Comparison of ENCODE assay signal across 10 mouse cellular contexts in the genomic region with DNA sequence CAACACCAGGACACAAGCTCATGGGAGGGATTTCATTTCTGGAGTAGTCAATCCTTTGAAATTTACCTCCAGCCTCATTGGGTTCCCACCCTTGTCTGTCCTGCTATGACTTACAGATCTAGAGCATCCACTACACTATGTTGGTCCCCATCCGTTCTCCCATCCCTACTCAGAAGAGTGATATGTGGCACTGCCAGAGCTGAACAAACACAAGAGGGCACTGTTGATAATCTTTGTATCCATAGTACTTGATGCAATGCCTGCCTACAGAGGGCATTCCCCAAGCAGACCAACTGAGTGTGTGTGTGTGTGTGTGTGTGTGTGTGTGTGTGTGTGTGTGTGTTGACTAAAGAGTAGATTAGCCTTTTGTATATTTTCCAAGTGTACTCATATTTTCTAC. TPM values are rescaled to one million over a fixed set of nuclear protein-coding genes. Genes with fewer than 3 reads are reported as not detected.
DNase-seq lines count a peak whose midpoint lies in the region; ATAC-seq lines count a peak whose summit lies in the region.
"Had no signal": no experiment of that assay in that cellular context is flagged by ENCODE, and none has a peak within 500 bp of the region (broad histone marks: within the 10 kb centered on the region; RNA-seq: fewer than 3 reads in every experiment).

No protein-coding gene starts in this region.

- no peak for ATAC-seq in heart, embryonic 11.5 days (replicated peaks; ENCODE audit: insufficient number of reproducible peaks, low FRiP score, low TSS enrichment)
- ATAC-seq in granulocyte monocyte progenitor cell, adult 5-6 weeks (replicated peaks; ENCODE audit: poor library complexity, severe bottlenecking) = peak; percentile 47

- no peak overlapping the region for H3K4me2 ChIP-seq in heart, embryonic 11.5 days

- no peak overlapping the region for H3K9ac ChIP-seq in heart, embryonic 11.5 days (ENCODE audit: low read depth, low read length)

- H3K27ac ChIP-seq in heart, embryonic 11.5 days (ENCODE audit: low read depth, low read length) = no peak overlapping the region
- H3K27ac ChIP-seq: macrophage had no signal

- WGBS in heart, embryonic 11.5 days (ENCODE audit: insufficient replicate concordance) = 86% methylated on average over 1 of the region's 1 CpGs

- H3K4me1 ChIP-seq in heart, embryonic 11.5 days (ENCODE audit: control insufficient read depth, insufficient read depth, low read length) = no peaks in the 10 kb centered on the region

- H3K36me3 ChIP-seq in heart, embryonic 11.5 days (ENCODE audit: control insufficient read depth, insufficient read depth, low read length) = no peaks in the 10 kb centered on the region

- no peak overlapping the region for H3K4me3 ChIP-seq in heart, embryonic 11.5 days (ENCODE audit: low read depth, low read length)

- DNase-seq in heart, adult 11 months = peak; percentile 87
- DNase-seq in retina, embryonic 14.5 days (ENCODE audit: low spot score) = peak; percentile 40
- no peak for DNase-seq in retina, postnatal 1 day
- DNase-seq in thymus, postnatal 4 days = peak; percentile 43
- no peak for DNase-seq in urinary bladder, postnatal 10 days (ENCODE audit: low spot score)
- no peak for DNase-seq in left cerebral cortex, adult 8-10 months (ENCODE audit: low spot score in 2 of 2)
- DNase-seq: gastrocnemius, postnatal 36 days had no signal

- H3K27me3 ChIP-seq in heart, embryonic 11.5 days (ENCODE audit: control insufficient read depth, insufficient read depth, low read length) = no peaks in the 10 kb centered on the region

- H3K9me3 ChIP-seq in heart, embryonic 11.5 days (replicated peaks; ENCODE audit: control insufficient read depth, low read length) = no peaks in the 10 kb centered on the region

RNA-seq across cellular contexts. Expression of a gene that starts 58.4 kb away (rescaled TPM):
- 0.08 and 0.39 TPM in 2 replicates for polyA plus RNA-seq in heart, embryonic 11.5 days (2014; fragmentation: Nextera tagmentation; extraction: Ambion mirVana)
- 49.3 and 62.8 TPM in 2 replicates for total RNA-seq in granulocyte monocyte progenitor cell, adult 5-6 weeks (2014; fragmentation: Nextera tagmentation)
- 26.5 and 35.5 TPM in 2 replicates for total RNA-seq in granulocyte monocyte progenitor cell, adult 5-6 weeks (2017)
- 10 to 100 TPM; 22.8 to 25.2 (median 24.1) TPM for total RNA-seq in left cerebral cortex, adult 8-10 months (2022)

Comparison
In these comparisons a context has a peak if more than half of its experiments do, and no peak if none do; other contexts are left out.
1. DNase-seq: peak in heart, adult 11 months (single experiment), retina, embryonic 14.5 days (single experiment) and thymus, postnatal 4 days (single experiment); none in retina, postnatal 1 day (single experiment), urinary bladder, postnatal 10 days (single experiment) and left cerebral cortex, adult 8-10 months (0 of 2).